19 mouse cellular contexts compared by ENCODE assay signal in the genomic region with DNA sequence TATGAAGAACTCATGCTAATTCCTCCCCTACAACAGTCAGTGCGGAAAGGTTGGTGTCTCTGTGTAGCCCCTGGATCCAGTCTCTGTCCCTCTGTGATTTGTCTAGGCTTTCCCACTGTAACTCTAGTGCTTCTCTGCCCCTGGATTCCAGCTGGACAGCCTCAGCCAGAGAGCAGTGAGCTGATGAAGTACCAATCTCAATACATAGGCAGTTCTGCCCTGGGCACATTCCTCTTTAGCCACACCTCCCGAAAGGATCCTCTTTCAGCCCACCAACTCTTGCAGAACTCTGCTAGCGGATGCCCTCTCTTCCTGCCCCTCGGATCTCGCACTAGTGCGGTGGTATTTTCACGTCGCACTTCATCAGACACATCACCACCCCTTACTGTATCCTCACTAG. TPM values are rescaled to one million over a fixed set of nuclear protein-coding genes. Genes with fewer than 3 reads are reported as not detected.
DNase-seq lines count a peak whose midpoint lies in the region; ATAC-seq and TF ChIP-seq lines count a peak whose summit lies in the region.
"Had no signal": no experiment of that assay in that cellular context is flagged by ENCODE, and none has a peak within 500 bp of the region (broad histone marks: within the 10 kb centered on the region; RNA-seq: fewer than 3 reads in every experiment).

No protein-coding gene starts in this region.

- H3K4me1 ChIP-seq in heart, embryonic 14.5 days (ENCODE audit: control insufficient read depth in 2 of 2, insufficient read depth in 2 of 2, low read length in 2 of 2) = peaks cover 16 to 48% of the 10 kb centered on the region in 2 experiments
- H3K4me1 ChIP-seq in kidney, postnatal 0 days (replicated peaks; ENCODE audit: insufficient read depth, low read length) = no peaks in the 10 kb centered on the region
- no peaks in the 10 kb centered on the region for H3K4me1 ChIP-seq in ES-E14 (ENCODE audit: control insufficient read depth in 2 of 2, insufficient read depth in 2 of 2, low read length in 2 of 2, poor library complexity in 1 of 2)
- H3K4me1 ChIP-seq: forebrain, embryonic 12.5 days; hindbrain, embryonic 13.5 days; neural tube, embryonic 13.5 days had no signal

- peak; percentile 49; the same call in 1 of the 2 replicates for ATAC-seq in heart, embryonic 14.5 days (ENCODE audit: insufficient number of reproducible peaks, insufficient read depth, low FRiP score, low read depth)
- ATAC-seq in kidney, postnatal 0 days (replicated peaks; ENCODE audit: low FRiP score, low read depth) = no peak; the same call in 1 of the 2 replicates
- ATAC-seq: inflammation-experienced regulatory T-cells, adult 6 months had no signal

- no peaks in the 10 kb centered on the region for H3K36me3 ChIP-seq in heart, embryonic 14.5 days (ENCODE audit: control insufficient read depth, insufficient read depth, low read length)
- peaks cover 4% of the 10 kb centered on the region; the same call in 1 of the 2 replicates for H3K36me3 ChIP-seq in kidney, postnatal 0 days (ENCODE audit: insufficient read depth, low read length)
- no peaks in the 10 kb centered on the region for H3K36me3 ChIP-seq in ES-E14 (ENCODE audit: control insufficient read depth, insufficient read depth, low read length, poor library complexity, severe bottlenecking)
- H3K36me3 ChIP-seq: forebrain, embryonic 12.5 days; hindbrain, embryonic 13.5 days; neural tube, embryonic 13.5 days had no signal

- H3K4me2 ChIP-seq in heart, embryonic 14.5 days (ENCODE audit: low read length) = no peak overlapping the region
- H3K4me2 ChIP-seq in kidney, postnatal 0 days (ENCODE audit: low read length) = no peak overlapping the region
- H3K4me2 ChIP-seq: forebrain, embryonic 12.5 days; hindbrain, embryonic 13.5 days; neural tube, embryonic 13.5 days had no signal

- in situ Hi-C loops in ES-E14 (cut with MboI; ENCODE audit: low sequenced_read_pairs in 2 of 2, unreplicated experiment in 2 of 2) = no loop called here

- peak overlapping the region; percentile 52 to 72; a peak in 3 of 4 replicates for H3K27ac ChIP-seq in heart, embryonic 14.5 days (replicated peaks in 1 of 2; ENCODE audit: control insufficient read depth in 1 of 2, insufficient read depth in 1 of 2, low read depth in 2 of 2, low read length in 2 of 2)
- no peak overlapping the region for H3K27ac ChIP-seq in kidney, postnatal 0 days
- H3K27ac ChIP-seq in ES-E14 (ENCODE audit: insufficient read depth, low read depth, low read length, poor library complexity, severe bottlenecking) = peak overlapping the region; percentile 41; the same call in 1 of the 2 replicates
- H3K27ac ChIP-seq: forebrain, embryonic 12.5 days; hindbrain, embryonic 13.5 days; layer of hippocampus, adult 2 months; neural tube, embryonic 13.5 days had no signal

- DNase-seq in heart, postnatal 4 days = no peak
- DNase-seq in kidney, postnatal 0 days (ENCODE audit: low spot score) = peak; percentile 79
- no peak for DNase-seq in kidney, adult 11 months
- DNase-seq in ES-E14 (ENCODE audit: low read depth, low spot score) = no peak
- DNase-seq in embryo, embryonic 10.5 days (ENCODE audit: low spot score) = peak; percentile 50
- DNase-seq in thymus, adult 18-20 months = no peak
- DNase-seq: adrenal gland, adult 2 months; cerebellum, adult 9-10 months; kidney, postnatal 10 days; layer of hippocampus, postnatal 36 days; liver; midbrain, embryonic 14.5 days; thymus, postnatal 4 days had no signal

- no peaks in the 10 kb centered on the region for H3K27me3 ChIP-seq in heart, embryonic 14.5 days (ENCODE audit: control insufficient read depth, insufficient read depth, low read length)
- no peaks in the 10 kb centered on the region for H3K27me3 ChIP-seq in kidney, postnatal 0 days (ENCODE audit: insufficient read depth, low read length)
- H3K27me3 ChIP-seq: forebrain, embryonic 12.5 days; hindbrain, embryonic 13.5 days; neural tube, embryonic 13.5 days had no signal

- H3K9me3 ChIP-seq in heart, embryonic 14.5 days (ENCODE audit: control insufficient read depth, low read length) = no peaks in the 10 kb centered on the region
- no peaks in the 10 kb centered on the region for H3K9me3 ChIP-seq in kidney, postnatal 0 days (replicated peaks; ENCODE audit: low read length)
- H3K9me3 ChIP-seq in ES-E14 (ENCODE audit: control insufficient read depth, insufficient read depth, low read depth, low read length) = no peaks in the 10 kb centered on the region
- H3K9me3 ChIP-seq: forebrain, embryonic 12.5 days; hindbrain, embryonic 13.5 days; neural tube, embryonic 13.5 days had no signal

- 22% methylated on average over 8 of the region's 8 CpGs for WGBS in heart, embryonic 14.5 days
- WGBS in kidney, postnatal 0 days = 35% methylated on average over 8 of the region's 8 CpGs

- H3K4me3 ChIP-seq in heart, embryonic 14.5 days (ENCODE audit: control insufficient read depth in 1 of 2, insufficient read depth in 1 of 2, low read depth in 1 of 2, low read length in 2 of 2) = no peak overlapping the region
- H3K4me3 ChIP-seq in kidney, postnatal 0 days (replicated peaks; ENCODE audit: low read depth, low read length) = no peak overlapping the region
- no peak overlapping the region for H3K4me3 ChIP-seq in ES-E14 (ENCODE audit: insufficient read depth in 1 of 2, low read depth in 1 of 2, low read length in 2 of 2, poor library complexity in 1 of 2, severe bottlenecking in 1 of 2)
- H3K4me3 ChIP-seq: forebrain, embryonic 12.5 days; hindbrain, embryonic 13.5 days; layer of hippocampus, adult 2 months; neural tube, embryonic 13.5 days had no signal

- 0 out of 2 replicates have a peak overlapping the region, but pooled peaks have one; percentile 38 for H3K9ac ChIP-seq in heart, embryonic 14.5 days (ENCODE audit: low read length)
- no peak overlapping the region for H3K9ac ChIP-seq in kidney, postnatal 0 days (ENCODE audit: low read depth, low read length)
- no peak overlapping the region for H3K9ac ChIP-seq in ES-E14 (ENCODE audit: insufficient read depth, low read depth, low read length, poor library complexity, severe bottlenecking)
- H3K9ac ChIP-seq: forebrain, embryonic 12.5 days; hindbrain, embryonic 13.5 days; neural tube, embryonic 13.5 days had no signal

- TF ChIP-seq CTCF in kidney, postnatal 0 days (IDR thresholded peaks at IDR 0.05; ENCODE audit: low read depth) = no peak

TF ChIP-seq in ES-E14, 5 proteins besides CTCF, POLR2A, EP300 and RAD21:
- TF ChIP-seq CHD2 (IDR thresholded peaks at IDR 0.05; ENCODE audit: low read depth, low read length) (no peak), MAFK (IDR thresholded peaks at IDR 0.05; ENCODE audit: insufficient read depth, low read depth, low read length) (no peak), HCFC1 (IDR thresholded peaks at IDR 0.05; ENCODE audit: borderline replicate concordance, insufficient read depth, low read length) (no peak), ZC3H11A (IDR thresholded peaks at IDR 0.05; ENCODE audit: borderline replicate concordance, low read depth, low read length) (no peak), ZNF384 (IDR thresholded peaks at IDR 0.05; ENCODE audit: low read depth, low read length) (no peak)

RNA-seq across cellular contexts. Expression of a gene that starts 11.7 kb away (rescaled TPM):
- 7.7 and 8.6 TPM in 2 replicates for polyA plus RNA-seq in heart, embryonic 14.5 days (2014; fragmentation: Nextera tagmentation; extraction: Ambion mirVana)
- 1 to 10 TPM; 8.8 to 9.4 TPM for total RNA-seq in heart, postnatal 4 days (2021)
- polyA plus RNA-seq in kidney, postnatal 0 days (2015; fragmentation: Nextera tagmentation; extraction: Ambion mirVana) = 7.4 and 7.9 TPM in 2 replicates
- total RNA-seq in ES-E14 (2012; rRNA removed) = not detected in 2 replicates

RNA-seq across cellular contexts. Expression of a gene that starts 23.6 kb away (rescaled TPM):
- polyA plus RNA-seq in heart, embryonic 14.5 days (2014; fragmentation: Nextera tagmentation; extraction: Ambion mirVana) = 54.8 and 56.4 TPM in 2 replicates
- 10 to 100 TPM; 53.0 to 56.5 TPM for total RNA-seq in heart, postnatal 4 days (2021)
- polyA plus RNA-seq in kidney, postnatal 0 days (2015; fragmentation: Nextera tagmentation; extraction: Ambion mirVana) = 57.1 and 59.9 TPM in 2 replicates
- total RNA-seq in ES-E14 (2012; rRNA removed) = 22.7 and 23.9 TPM in 2 replicates

RNA-seq across cellular contexts. Expression of a gene that starts 35.4 kb away (rescaled TPM):
- 8.3 and 10.4 TPM in 2 replicates for polyA plus RNA-seq in heart, embryonic 14.5 days (2014; fragmentation: Nextera tagmentation; extraction: Ambion mirVana)
- total RNA-seq in heart, postnatal 4 days (2021) = 10 to 100 TPM; 26.1 to 26.6 TPM
- polyA plus RNA-seq in kidney, postnatal 0 days (2015; fragmentation: Nextera tagmentation; extraction: Ambion mirVana) = 8.0 and 11.4 TPM in 2 replicates
- total RNA-seq in ES-E14 (2012; rRNA removed) = 7.2 and 11.7 TPM in 2 replicates

Comparison
In these comparisons a context has a peak if more than half of its experiments do, and no peak if none do; other contexts are left out.
1. DNase-seq: peak in kidney, postnatal 0 days (single experiment) and embryo, embryonic 10.5 days (single experiment); none in heart, postnatal 4 days (single experiment), kidney, adult 11 months (single experiment), ES-E14 (single experiment) and thymus, adult 18-20 months (0 of 2).